Mouse (Mus musculus): ENCODE results near the gene Hist1h2ap.
"Not testable (repeated sequence)": the region's sequence is repeated elsewhere in the genome, so short reads cannot be mapped to it uniquely, and the experiment has no call there.

Hist1h2ap gene

GRCm38 (mm10) chr13:21803058-21803457, 30.2 kb downstream of the Hist1h2ap start:
- not testable (repeated sequence) for DNase-seq

- DNase-seq, result not testable (repeated sequence)
Observed at GRCm38 (mm10) chr13:21797163-21797562, 36.1 kb downstream of the Hist1h2ap start.

GRCm38 (mm10) chr13:21795584-21795983, 37.7 kb downstream of the Hist1h2ap start:
- no peak for DNase-seq

- no peak for DNase-seq
Observed at GRCm38 (mm10) chr13:21790601-21791283, 42.6 kb downstream of the Hist1h2ap start.

GRCm38 (mm10) chr13:21789925-21790324, 43.4 kb downstream of the Hist1h2ap start:
- no peak for DNase-seq

- DNase-seq, result no peak
Observed at GRCm38 (mm10) chr13:21787760-21788593, 45.3 kb downstream of the Hist1h2ap start.

GRCm38 (mm10) chr13:21786899-21787629, 46.2 kb downstream of the Hist1h2ap start, which contains the start of the genes Hist1h2an and Hist1h2bp:
TSS of gene Hist1h2an (minus strand) at chr13:21787218.
TSS of gene Hist1h2bp (plus strand) at chr13:21787461.
- peak; percentile 84 for DNase-seq

GRCm38 (mm10) chr13:21786189-21786898, 47.0 kb downstream of the Hist1h2ap start:
- DNase-seq, result no peak

- DNase-seq, result no peak
Observed at GRCm38 (mm10) chr13:21784311-21784710, 49.0 kb downstream of the Hist1h2ap start.

- peak; percentile 52 for DNase-seq
Observed at GRCm38 (mm10) chr13:21783734-21784161, 49.6 kb downstream of the Hist1h2ap start.

GRCm38 (mm10) chr13:21783255-21783617, 50.1 kb downstream of the Hist1h2ap start, which contains the start of gene Hist1h3i:
TSS of gene Hist1h3i (minus strand) at chr13:21783370.
- DNase-seq, result peak; percentile 71

All from thymus, postnatal 14 days (tissue).